Mouse (Mus musculus): ENCODE data around the gene Spata21. TPM values are rescaled to one million over a fixed set of nuclear protein-coding genes. Genes with fewer than 3 reads are reported as not detected.

Gene Spata21
- total RNA-seq (2021), result not detected in 2 replicates
- long read RNA-seq, experiment 1, result 0 reads
- long read RNA-seq, experiment 2, result 0 reads

DNA sequence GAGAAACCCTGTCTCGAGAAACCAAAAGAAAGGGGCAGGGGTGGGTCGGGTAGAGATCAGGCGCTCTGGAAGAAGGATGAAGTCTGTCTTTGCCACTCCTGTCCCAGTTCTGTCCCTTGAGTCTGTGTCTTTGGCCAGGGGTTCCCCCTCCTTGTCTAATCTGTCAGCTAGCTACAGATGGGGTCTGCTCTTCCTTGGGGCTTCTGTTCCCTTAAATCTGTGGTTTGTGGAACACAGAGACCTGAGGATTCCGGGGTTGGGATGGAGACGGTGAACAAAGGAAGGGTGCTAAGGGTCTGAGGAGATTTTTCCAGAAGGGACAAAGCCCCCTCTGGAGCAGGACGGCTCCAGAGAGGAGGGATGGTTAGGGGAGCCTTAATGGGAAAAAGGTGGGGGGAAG, at the start of gene Spata21:
Spata21 (plus strand) TSS at position 301 of the 400 bp plus-strand sequence.
- no peak for DNase-seq

DNA sequence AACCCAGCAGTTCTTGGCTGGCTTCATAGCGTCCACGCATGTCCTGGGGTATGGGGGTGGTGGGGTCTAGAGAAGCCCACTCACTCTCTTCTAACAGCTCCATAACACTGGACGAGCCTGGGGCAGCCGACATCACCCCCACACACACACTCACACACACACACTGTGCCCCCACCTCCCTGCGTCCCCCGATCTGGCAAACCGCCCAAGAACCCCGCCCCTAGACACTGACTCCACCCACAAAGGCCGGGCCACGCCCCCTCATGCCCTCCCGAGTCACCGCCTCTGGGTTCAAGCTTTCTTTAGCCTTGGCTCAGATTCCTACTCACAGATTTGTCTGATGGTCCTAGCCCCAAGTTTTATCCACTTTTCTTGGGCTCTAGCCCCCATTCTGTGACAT, 47.0 kb upstream of the Spata21 start:
- peak; percentile 75 for DNase-seq

DNA sequence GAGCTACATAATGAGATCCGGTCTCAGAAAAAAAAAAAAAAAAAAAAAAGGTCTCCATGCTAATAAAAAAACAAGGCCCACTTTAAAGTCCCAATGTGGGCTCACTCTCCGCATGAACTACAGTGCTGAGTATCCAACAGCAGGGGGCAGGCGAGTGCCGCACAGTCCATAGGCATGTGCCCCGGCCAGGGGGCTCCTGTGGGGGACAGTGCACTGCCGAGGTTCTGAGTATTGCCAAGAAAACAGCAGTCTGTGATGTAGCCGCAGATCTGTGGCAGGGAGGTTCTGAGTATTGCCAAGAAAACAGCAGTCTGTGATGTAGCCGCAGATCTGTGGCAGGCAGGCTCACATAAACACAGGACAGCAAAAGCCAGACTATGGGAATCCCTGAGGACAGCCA, 43.3 kb upstream of the Spata21 start:
- peak; percentile 76 for DNase-seq

DNA sequence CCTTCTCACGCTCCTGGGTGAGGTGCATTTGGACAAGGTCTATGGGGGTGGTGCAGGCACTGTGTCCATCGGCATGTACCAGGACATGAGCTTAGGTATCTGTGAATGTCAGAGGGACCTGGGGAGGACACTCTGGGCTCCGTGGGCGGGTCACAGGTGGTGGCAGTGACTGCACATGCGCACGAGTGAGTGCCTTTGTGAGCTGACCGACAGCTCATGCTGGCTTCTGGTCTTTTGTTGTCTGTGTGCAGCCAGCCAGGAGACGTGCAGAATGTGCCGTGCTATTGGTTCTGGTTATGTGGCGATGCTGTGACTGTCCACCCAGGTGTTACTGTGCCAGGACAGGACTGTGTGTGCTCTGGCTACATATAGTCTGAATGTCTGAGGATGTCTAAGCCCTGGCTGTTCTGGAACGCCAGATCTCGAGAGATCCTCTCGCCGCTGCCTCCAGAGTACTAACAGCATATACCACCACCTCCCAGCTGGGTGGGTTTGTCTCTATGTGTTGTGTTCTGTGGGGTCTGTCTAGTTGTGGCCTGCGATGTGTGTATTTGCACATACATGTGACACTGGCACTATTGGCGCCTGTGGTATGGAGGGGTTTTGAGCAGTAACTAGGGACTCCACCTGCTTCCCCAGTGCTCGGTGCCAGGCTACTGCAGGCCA, 39.2 kb upstream of the Spata21 start:
- no peak for DNase-seq

DNA sequence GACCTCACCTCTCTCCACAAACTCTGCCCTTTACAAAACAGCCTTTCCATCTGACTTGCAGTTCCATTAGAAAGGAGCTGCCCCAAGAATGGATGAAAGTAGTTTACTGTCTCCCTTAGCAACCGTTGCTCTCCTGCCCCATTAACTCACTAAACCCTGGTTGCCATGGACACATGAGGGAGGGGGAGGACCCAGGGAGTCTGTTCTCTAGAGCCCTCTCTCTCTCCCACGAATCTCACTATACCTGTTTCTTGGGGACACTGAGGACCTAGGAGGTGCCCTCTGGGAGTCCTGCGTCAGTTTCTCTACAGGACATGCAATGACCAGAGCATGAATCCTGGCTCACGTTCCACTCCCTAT, 38.7 kb upstream of the Spata21 start:
- DNase-seq, result peak; percentile 44

DNA sequence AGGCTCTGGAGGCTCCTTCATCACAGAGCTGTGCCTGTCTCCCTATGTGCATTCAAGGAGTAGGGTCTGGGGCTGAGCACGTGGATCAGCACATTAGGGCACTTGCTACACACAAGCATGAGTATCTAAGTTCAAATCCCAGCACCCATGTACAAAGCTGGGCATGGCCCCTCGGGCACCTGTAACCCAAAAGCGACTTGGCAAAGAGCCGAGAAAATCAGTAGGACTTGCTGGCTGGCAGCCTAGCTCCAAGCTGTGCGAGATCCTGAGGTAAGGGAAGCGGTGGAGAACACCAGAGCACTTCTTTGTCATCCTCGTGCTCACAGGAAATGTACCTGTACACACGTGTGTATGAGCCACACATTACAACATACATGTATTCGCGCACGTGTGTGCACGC, 35.7 kb upstream of the Spata21 start:
- no peak for DNase-seq

DNA sequence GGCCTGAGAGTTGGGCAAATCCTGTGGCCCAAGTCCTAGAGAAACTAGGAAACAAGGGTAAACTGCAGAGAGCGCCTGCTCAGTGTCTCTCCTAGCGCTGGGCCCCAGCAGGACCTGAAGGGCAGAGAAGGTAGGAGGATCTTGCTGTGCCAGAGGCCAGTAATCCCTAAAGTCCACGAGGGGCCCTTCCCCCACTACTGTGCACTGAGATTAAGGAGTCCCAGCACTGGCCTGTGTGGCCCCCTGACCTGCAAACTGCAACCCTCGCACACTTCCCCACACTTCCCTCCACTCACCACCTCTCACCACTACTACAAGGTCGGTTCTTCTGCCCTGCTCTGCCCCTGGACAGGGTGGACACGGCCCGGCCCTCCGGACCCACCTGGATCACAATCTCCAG, 35.0 kb upstream of the Spata21 start:
- DNase-seq, result no peak

DNA sequence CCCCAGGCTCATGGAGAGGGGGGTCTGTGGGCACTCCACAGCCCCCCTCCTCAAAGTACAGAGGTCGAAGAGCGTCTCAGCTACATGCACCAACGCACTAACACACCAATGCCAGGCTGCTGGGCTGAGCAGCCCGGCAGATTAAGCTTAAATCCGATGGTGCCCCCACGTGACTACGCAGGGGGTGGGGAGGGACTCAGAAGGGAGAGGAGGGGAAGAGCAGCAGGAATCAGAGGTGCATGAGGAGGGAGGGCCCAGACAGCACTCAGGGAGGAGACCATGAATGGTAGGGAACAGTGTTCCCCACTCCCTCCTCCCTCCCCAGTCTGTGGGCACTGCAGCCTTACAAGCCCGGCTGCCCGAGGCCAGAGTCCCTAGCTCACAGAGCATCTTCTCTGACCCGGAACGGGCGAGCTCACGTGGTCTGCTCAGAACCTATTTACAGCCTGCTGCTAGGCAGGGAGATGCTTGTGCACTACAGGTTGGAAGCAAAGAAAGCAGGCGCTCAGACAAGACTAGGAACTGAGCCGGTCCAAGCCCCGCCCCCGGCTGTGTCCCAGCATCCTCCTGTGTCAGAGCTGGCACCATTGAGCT, 34.5 kb upstream of the Spata21 start:
- DNase-seq, result peak; percentile 37

DNA sequence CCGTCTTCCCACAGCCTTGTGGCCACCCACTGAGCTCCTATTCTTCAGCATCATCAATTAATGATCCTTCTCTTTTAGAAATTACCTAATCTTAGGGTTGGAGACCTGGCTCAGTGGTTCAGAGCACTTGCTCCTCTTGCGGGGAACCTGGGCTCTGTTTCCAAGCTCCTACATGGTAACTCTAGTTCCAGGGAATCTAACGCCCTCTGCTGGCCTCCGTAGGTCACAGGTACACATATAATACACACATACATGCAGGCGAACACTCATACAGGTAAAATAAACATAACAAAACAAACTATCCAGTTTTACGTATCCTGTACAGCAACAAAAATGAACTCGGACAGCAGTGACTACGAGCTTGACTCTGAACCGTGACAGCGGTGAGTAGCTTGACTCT, 31.2 kb upstream of the Spata21 start:
- no peak for DNase-seq

DNA sequence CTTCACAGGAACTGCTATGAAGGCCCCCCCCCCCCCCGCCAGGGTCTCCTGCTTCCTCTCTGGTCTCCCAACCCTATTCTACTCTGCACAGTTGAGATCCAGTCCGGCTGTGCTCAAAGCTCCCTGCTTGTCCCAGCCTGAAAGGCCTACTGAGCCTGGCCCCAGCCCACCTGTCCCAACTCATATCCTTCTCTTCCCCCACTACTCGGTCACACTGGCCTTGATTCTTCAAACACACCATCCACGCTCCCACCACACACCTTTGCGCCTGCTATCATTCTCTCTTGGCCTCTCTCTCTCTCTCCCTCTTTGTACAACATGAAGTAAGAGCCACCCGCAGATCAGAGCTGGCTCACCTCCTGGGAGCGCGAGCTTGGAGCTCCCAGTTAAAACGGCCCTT, 29.3 kb upstream of the Spata21 start:
- no peak for DNase-seq

DNA sequence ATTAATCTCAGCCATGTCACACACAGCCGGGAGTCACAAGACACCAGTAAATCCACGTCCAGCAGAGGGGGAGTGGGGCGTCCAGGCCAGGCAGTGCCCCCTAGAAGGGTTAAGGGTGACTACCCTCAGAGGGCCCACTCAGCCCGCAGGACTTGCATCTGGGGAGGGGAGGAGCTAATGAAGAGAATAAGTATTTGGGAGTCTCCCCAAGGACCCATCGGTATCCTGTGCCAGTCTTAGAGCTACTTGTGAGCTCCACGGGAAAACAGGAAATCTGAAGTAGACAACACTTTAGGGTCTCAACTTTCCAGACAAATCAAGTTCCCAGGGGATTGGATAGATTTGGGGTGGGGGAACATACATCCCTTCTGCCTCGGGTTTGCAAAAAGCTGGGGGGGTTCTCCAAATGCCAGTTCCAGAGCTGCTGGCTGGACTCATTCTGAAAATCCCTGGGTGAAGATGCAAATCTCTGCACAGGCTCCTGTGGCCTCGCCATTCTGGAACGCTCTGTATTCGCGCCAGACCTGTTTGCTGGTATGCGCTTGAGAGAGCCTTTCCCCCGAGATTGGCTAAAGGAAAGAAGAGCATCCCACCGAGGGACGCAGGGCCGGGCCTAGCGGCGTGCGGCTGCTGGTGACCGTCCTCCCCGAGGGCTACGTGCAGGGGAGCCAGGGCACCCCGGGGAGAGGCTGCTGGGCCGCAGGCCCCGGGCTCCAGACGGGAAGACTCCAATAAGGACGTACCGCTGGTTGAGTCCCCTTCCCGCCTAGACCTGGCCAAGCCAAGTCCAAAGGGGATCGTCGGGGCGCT, 28.3 kb upstream of the Spata21 start:
- no peak for DNase-seq

DNA sequence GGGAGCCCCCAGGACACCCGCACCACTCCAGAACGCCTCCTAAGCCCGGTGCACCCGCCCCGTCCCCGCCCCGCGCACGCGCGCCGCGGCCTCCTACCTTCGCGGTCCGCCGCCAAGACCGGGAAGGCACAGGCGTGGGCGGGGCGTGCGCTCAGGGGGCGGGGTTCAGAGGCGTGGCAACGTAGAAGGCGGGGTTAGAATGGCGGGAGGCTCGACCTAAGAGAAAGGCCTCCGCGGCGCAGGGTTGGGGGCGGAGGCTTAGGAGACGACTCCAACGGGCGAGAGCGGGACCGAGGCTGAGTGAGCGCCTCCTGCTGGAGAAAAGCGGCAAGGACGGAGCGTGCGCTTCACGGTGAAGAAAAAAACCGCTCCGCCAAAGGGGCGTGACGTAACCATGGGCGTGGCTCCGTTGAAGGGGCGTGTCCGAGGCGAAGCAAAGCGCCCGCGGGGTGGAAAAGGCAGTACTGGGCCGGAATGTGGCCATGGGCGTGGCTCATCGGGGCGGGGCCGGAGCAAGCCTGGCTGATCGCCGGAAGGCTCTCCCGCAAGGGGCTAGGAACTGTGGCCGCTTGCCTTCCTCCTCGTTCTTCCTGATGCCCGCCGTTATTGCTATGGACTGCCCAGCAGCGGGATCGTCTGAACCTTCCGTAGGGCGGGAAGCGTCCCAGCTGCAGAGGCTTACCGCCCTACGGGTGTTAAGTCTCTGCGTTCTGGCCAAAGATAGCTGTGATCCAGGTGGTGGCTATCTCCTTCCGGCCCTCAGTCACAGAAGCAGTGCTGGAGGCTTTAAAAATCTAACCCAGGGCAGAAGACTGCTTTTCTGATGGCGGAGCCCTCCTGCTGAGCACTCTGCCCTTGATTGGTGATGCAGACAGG, 27.5 kb upstream of the Spata21 start, which contains the start of gene Crocc:
Crocc (minus strand) TSS at position 125 of the 876 bp plus-strand sequence.
- DNase-seq, result peak; percentile 100

DNA sequence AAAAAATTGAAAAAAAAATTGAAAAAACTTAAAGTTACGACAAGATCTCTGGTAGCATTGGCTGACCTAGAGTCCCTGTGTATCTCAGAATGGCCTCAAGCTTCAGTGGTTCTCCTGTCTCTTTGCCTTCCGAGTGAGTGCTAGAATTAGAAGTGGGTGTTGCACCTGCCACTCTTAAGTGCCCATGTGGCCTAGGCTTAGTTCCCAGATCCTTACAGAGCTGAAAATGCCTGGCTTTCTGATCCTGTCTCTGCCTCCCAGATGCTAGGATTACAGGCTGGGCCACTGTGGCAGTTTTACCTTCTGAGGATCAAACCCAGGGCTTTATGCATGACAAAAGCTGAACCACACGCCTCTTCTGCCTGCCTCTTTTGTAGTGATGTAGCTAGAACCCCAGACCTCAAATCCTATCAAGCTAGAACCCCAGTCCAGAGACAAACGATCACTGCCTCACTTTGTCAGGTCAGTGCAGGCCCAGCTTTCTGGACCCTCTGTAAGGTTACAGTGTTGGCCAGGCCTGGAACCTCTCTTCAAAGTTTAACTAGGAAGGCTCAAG, 24.0 kb upstream of the Spata21 start:
- no peak for DNase-seq

DNA sequence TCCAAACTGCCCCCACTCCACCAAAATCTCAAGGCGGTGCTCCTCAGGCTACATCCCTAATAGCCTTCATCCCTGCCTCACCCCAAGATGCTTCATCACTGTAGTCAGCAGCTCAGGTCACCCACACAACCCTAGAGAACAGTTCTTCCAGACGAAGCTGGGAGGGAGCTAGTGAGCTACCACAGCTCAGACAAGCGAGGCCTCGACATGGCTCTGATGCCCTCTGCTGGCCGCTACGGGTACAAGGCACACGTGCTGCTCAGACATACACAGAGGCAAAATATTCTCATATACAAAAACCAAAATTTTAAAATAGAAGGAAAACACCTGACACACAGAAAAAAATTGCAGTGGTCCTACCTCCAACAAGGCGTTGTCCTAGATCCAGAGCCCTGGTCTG, 23.0 kb upstream of the Spata21 start:
- DNase-seq, result peak; percentile 92

DNA sequence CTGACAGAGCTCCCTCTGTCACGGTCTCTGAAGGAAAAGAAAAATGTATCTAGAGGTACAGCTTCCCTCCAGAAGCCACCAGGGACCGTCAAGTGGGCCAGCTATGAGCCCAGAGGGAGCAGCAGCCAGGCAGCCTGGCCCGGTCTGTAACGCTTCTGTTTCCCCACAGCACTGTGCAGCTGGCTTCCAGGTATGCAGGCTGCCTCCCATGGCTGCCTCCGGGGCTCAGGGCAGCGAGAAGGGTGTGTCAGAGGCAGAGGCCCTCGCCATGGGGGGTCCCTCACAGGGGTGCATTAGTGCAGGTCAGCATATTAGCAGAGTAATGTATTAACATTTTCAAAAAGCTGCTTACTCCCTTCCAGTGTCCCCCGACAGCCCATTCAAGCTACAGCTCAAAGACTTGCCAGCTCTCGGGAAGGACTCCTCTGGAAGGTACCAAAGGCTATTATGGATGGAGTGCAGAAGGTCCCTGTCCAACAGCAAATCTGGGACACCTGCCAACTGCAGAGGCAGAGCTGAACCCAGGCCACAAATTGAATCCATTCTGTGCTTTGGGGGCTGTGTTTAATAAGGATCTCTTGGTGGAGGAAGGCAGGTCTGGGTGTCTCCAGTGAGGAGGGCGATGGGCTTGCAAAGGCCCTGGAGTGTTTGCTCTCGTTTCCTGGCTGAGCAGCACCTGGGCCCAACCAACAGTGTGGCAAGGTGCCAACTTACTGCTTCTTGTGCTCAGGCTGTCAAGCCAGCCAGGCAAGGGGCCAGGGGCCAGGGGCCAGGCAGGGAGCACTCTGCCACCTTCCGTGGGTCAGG, 21.2 kb upstream of the Spata21 start:
- DNase-seq, result peak; percentile 39

DNA sequence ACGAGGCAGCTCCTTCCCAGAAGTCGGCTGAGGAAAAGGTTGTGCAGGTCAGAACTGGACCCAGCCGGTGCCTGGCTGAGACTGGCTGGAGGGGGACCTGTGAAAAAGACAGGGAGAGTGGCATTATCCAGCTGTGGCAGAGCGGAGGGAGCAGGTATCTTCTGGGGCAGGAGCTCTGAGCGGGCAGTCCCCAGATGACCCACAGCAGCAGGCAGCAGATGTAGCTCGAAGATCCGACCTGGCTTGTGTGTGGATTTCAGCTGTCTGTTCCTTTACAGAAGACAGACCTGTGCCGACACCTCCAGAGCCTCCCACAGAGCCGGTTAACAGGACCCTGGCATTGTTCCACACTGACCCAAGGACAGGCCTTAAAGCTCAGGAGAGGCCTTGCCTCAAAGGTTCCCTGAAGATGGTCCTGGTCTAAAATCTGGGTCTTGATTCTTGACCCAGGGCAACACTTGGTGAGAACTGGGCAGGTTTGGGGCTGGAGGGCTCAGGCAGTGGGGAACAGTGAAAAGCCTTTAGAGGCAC, 20.6 kb upstream of the Spata21 start:
- DNase-seq, result no peak

DNA sequence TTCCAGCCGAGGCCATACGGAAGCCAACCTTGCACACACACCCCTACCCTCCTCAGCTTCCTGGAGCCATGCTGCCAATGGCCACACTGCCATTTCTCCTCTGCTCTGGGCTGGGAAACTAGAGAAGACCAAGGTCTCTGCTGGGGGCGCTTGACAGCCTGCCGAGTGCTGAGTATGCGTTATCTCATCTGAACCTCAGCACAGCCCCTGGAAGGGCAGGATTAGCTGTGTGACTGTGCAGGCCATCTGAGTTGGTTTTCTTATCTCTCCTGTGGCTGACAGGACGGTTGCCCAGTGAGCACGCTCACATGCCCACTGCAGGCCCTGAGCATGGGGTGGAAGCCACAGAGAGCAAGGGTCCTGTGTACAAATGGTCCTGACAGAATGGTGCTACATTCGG, 19.5 kb upstream of the Spata21 start:
- no peak for DNase-seq

DNA sequence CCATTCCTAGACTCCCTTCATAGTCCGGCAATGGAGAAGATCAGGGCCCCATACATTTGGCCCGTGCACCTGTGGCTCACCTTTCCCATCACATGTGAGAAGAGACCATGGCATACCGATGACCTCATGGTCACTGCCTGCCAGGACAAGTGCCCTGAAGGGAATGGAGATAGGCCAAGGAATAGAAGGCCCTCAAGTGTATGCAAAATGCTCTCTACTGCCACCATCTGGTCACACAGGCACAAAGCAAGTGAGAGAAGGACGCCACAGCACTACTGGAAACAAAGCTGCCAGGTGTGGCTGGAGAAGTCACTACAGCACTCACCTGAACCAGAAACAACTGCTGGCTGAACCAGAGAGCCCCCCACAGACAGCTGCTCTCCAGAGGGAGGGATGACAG, 18.4 kb upstream of the Spata21 start:
- DNase-seq, result peak; percentile 64

DNA sequence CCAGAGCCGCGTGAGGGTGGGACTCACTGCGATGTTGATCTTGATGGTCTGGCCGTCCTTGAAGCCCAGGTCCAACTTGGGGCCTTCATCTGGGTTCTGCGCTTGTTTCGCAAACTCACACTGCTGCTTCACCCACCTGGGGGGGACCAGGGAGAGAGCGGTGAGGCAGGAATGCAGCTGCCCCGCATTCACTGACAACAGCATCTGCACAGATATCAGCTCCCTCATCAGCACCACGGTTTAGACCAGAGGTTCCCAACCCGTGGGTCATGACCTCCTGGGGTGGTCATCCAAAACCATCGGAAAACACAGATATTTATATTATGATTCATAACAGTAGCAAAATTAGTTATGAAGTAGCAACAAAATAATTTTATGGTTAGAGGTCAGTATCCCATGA, 15.6 kb upstream of the Spata21 start:
- DNase-seq, result no peak

DNA sequence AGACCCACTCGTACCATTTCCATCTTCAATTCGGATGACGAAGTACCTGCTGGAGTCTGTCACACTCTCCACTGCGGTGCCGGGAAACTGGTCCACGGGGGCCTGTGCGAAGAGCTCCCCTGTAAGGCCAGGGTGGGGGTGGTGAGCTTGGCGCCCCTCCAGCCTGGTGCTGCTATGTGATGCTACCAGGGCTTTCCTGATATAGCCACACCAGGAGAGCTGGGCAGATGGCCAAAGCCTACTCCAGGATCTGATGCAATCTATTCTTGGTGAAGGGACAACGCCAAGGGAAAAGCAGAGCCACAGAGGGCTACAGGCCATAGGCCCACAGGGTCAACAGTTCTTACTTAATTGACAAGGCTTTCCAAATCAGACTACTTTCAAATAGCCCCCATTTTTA, 14.5 kb upstream of the Spata21 start:
- DNase-seq, result peak; percentile 81

DNA sequence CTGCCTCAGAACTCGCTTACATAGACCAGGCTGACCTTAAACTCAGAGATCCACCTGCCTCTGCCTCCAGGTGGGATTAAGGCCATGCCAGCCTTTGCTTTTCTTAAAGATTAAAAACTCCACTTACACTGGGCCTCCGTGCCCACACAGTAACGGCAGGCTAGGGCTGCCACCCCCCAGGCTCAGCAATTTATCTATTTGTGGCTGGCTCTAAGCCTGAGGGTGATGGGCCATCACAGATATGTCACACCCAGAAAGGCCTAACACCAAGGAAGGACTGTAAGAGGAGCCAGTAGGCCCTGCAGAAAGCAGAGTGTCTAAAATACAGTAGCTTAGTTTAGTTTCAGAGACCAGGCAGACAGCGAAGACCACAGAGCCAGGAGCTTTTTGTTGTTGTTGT, 14.0 kb upstream of the Spata21 start:
- no peak for DNase-seq
